Mouse (Mus musculus) bone marrow macrophage, adult 2 months (primary cell): ENCODE data around the gene Fam69a. TPM values are rescaled to one million over a fixed set of nuclear protein-coding genes. Genes with fewer than 3 reads are reported as not detected.
"Not testable (repeated sequence)": the region's sequence is repeated elsewhere in the genome, so short reads cannot be mapped to it uniquely, and the experiment has no call there.

Experiments used
- H3K27ac ChIP-seq: 2 replicates; pipeline ENCODE4 v1.5.1; 2012; ENCODE audit warnings: low read depth, low read length; ENCODE audit not compliant: insufficient read depth
- H3K4me1 ChIP-seq: 2 replicates; pipeline ENCODE4 v1.6.1; 2012; ENCODE audit warnings: low read length; ENCODE audit not compliant: control insufficient read depth, insufficient read depth
- H3K4me3 ChIP-seq: 2 replicates; pipeline ENCODE4 v1.5.1; 2012; ENCODE audit warnings: mild to moderate bottlenecking, low read length, moderate library complexity; ENCODE audit not compliant: insufficient read depth
- CTCF ChIP-seq: IDR thresholded peaks from 2 replicates; pipeline ENCODE4 v1.5.1; 2012; ENCODE audit warnings: low read depth, mild to moderate bottlenecking, low read length, moderate library complexity
- POLR2A ChIP-seq: IDR thresholded peaks from 2 replicates; pipeline ENCODE4 v1.6.1; 2012; ENCODE audit warnings: mild to moderate bottlenecking, low read depth, low read length, borderline replicate concordance
- polyA plus RNA-seq: library from polyadenylated mRNA; stranded (reverse); fragments of >200 nt; gene quantifications from 2 replicates; pipeline ENCODE4 v1.2.4, GENCODE M21; 2012; ENCODE audit not compliant: missing spikeins, insufficient read depth, insufficient read length

Fam69a gene
- polyA plus RNA-seq, 1 experiment, result 80.4 TPM

DNA sequence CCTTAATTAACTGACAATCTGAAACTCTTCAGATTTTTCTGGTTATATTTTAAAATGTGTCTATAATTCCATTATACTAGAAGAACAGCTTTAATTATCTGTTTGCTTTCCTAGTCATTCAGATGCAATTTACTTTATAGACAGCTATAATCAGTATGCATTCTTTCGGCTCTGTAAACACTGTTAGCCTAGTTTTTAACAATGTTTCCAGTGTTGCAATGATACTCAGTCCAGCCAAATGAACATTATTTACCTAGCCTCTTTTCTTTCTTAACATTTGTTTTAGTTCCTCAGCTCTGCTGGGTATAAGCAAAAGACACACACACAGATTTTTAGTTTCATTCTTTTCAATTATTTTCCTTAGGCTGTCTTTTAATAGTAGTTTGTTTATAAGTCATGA lies 38.0 kb downstream of the Fam69a start:
- peaks cover 62% of the 10 kb centered on the region for H3K4me1 ChIP-seq
- no peak overlapping the region for H3K4me3 ChIP-seq
- TF ChIP-seq CTCF (no peak), POLR2A (no peak)
- peak overlapping the region; percentile 98 for H3K27ac ChIP-seq

DNA sequence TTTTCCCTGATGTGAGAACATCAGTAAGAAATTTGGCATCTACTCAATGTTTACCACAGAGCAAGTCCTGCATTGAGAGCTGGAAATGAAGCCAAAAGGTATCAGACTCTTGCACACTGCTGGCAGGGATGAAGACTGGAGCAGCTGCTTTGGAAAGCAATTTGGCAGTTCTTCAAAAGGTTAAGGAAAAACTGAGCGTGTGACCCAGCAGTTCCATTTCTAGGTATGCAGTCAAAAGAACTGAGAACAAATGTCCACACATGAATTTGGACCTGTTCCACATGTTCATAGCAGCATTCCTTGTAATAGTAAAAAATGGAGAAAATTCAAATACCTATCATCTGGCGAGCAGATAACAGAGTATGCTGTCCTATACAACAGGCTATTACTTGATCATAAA lies 39.3 kb downstream of the Fam69a start:
- TF ChIP-seq CTCF (no peak), POLR2A (no peak)
- H3K27ac ChIP-seq, result peak overlapping the region; percentile 51
- H3K4me3 ChIP-seq, result no peak overlapping the region

DNA sequence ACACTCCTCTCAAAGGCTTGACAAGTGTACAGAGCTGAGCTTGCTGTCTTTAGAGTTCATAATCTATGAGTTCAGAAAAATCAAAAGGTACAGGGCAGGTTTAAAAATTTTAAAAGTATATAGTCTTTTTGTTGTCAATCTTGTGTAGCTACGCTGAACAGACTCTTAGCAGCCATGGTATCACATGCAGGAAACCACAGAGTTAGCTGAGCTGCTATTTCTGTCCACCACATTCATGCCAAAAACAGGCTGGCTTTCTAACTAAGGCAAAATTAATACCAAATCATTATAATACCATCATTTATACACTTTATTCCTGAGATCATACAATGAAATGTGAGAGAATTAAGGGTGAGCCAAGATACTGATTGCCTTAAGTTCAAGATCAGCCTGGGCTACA lies 40.4 kb downstream of the Fam69a start:
- Histone ChIP-seq H3K4me3 (no peak overlapping the region), H3K27ac (peak overlapping the region; percentile 51), H3K4me1 (peaks cover 64% of the 10 kb centered on the region)
- TF ChIP-seq CTCF (no peak), POLR2A (no peak)

More for the DNA sequence above, 39.3 kb downstream of the Fam69a start:
- peaks cover 65% of the 10 kb centered on the region for H3K4me1 ChIP-seq

DNA sequence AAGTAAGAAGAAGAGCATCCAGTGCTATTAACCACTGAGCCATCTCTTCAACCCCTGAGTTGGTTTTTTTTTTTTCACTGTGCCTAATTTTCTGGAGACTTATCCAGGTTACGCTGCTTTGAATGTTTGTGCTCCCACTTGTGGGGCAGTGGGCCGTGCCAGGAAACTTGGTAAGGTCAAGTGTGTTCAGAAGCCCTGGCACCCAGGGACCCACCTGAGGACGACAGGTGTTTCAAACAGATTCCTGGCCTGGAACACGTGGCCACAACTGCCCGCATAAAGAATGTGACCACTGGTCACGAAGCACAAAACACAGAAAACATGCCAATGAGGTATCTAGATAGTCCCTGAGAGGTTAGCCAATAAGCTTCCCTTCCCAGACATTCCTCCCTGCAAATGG lies 43.4 kb downstream of the Fam69a start:
- Histone ChIP-seq H3K4me1 (peaks cover 57% of the 10 kb centered on the region), H3K27ac (no peak overlapping the region), H3K4me3 (no peak overlapping the region)
- TF ChIP-seq POLR2A (no peak), CTCF (no peak)

DNA sequence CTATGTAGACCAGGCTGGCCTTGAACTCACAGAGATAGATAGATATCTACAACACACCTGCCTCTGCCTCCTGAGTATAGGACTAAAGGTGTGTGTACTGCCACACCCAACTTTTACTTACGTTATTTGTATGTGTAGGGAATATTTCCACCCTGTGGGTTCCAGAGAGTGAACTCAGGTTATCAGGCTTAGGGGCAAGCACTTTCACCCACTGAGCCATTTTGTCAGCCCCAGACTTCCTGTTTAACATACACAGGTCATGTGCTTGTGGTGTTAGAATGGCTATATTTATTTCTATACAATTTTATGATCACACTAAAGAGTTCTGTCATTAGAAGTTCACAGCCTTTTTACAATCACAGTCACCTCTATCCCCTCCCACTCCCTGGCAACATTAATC lies 43.9 kb downstream of the Fam69a start:
- H3K27ac ChIP-seq, result 0 out of 2 replicates have a peak overlapping the region, but pooled peaks have one; percentile 11

DNA sequence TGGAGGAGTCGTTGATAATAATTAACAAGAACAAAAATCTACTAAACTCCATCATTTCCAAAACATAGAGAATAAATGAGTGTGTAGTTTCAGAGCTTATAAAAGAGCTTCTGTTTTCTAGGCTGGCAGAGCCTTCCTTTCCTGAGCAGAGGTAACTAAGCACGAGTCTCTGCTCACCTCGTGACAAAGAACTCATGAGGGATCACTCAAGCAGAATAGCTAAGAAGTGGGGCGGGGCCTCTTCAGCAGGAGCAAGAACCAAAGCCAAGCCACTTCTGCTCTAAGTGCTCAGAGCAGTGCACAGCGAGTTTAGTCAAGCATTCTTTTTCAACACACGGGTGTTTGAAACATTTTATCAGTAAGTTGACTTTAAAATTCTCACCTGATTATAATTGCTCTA lies 45.7 kb downstream of the Fam69a start:
- no peak overlapping the region for H3K27ac ChIP-seq
- TF ChIP-seq POLR2A (no peak), CTCF (no peak)
- peaks cover 44% of the 10 kb centered on the region for H3K4me1 ChIP-seq
- no peak overlapping the region for H3K4me3 ChIP-seq

More for the DNA sequence above, 43.9 kb downstream of the Fam69a start:
- Histone ChIP-seq H3K4me3 (no peak overlapping the region), H3K4me1 (peaks cover 55% of the 10 kb centered on the region)
- TF ChIP-seq CTCF, result no peak
- TF ChIP-seq POLR2A, result no peak

DNA sequence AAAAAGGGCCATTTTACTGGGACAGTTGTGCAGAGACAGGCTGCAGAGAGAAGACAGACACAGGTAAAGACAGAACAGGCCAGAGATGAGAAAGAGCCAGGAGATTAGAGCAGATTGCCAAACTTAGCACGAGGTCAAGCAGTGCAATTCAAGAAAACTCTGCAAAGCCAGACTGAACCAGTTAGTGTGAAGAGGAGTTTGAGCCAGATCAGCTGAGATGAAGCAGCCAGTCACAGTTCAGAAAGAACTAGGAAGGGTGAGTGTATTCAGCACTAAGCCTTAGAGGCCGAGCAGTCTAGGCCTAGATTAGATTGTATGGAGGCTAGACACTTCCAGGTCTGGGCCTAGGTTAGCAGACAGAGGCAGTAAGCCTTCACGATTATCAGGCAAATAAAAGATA lies 47.2 kb downstream of the Fam69a start:
- TF ChIP-seq CTCF (no peak), POLR2A (no peak)
- H3K4me1 ChIP-seq, result peaks cover 31% of the 10 kb centered on the region
- H3K4me3 ChIP-seq, result no peak overlapping the region
- no peak overlapping the region for H3K27ac ChIP-seq

DNA sequence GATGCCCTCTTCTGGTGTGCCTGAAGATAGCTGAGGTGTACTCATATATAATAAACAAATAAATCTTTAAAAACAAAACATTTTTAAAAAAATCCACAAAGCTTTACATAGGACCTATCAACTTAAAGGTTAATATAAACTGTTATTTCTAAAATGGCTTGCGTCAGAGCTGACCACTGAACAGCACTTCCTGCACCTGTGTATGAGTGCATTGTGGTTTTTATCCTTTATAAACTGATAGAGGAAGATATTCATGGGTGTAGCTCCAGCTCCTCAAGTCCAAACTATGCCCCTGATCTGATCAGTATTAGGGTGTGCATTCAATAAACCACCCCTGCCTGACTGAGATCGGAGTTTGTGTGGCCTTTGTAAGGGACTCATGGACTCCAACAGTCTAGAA lies 48.0 kb downstream of the Fam69a start:
- TF ChIP-seq CTCF (no peak), POLR2A (no peak)
- Histone ChIP-seq H3K4me1 (peaks cover 23% of the 10 kb centered on the region), H3K4me3 (no peak overlapping the region), H3K27ac (no peak overlapping the region)

DNA sequence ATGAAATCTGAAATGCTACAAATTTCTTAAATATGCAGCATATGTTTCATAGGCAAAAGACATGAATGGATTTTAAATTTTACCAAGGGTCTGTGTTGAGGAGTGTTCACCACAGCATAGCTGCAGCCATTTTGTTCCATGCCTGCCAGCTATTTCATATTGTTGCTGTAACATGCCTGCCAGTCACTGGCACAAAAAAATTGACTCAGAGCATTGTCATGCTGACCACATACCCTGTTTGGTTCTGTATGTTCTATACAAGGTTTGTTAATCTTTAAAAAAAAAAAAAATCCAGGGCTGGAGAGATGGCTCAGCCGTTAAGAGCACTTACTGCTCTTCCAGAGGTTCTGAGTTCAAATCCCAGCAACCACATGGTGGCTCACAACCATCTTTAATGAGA lies 48.4 kb downstream of the Fam69a start:
- peaks cover 19% of the 10 kb centered on the region for H3K4me1 ChIP-seq
- not testable (repeated sequence) for H3K4me3 ChIP-seq, H3K27ac ChIP-seq

DNA sequence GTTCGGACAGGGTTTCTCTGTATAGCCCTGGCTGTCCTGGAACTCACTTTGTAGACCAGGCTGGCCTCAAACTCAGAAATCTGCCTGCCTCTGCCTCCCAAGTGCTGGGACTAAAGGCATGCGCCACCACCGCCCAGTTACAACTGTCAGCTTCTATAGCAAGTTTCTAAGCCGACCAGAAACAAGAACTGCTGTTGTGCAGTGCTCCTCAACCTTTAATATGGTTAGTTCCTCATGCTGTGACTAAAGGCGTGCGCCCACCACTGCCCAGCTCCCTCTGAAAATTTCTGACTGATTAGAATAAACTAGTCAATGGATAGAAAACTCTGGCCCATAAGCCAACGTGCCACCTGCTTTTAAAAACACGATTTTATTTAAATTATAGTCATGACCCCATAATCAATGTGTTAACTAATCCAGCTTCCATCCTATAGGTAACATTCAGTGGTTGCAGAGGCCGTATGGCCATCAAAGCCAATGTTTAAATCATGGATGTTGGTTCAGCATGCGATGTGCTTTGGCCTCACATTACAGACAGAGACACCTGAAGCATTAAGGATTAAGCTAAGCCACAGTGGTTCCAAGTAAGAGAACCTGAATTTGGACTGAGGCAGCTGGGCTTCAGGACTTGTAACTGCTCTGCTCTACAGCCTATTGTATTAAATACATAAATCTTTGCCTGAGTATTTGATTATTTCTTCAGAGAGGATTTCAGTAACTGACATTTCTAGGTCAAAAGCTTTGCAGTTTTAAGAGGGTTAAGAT lies 50.1 kb downstream of the Fam69a start:
- no peak overlapping the region for H3K27ac ChIP-seq
- no peak overlapping the region for H3K4me3 ChIP-seq
- peaks cover 11% of the 10 kb centered on the region for H3K4me1 ChIP-seq
- TF ChIP-seq POLR2A (no peak), CTCF (no peak)
